ENCODE assay signal across 10 mouse cellular contexts in the genomic region with DNA sequence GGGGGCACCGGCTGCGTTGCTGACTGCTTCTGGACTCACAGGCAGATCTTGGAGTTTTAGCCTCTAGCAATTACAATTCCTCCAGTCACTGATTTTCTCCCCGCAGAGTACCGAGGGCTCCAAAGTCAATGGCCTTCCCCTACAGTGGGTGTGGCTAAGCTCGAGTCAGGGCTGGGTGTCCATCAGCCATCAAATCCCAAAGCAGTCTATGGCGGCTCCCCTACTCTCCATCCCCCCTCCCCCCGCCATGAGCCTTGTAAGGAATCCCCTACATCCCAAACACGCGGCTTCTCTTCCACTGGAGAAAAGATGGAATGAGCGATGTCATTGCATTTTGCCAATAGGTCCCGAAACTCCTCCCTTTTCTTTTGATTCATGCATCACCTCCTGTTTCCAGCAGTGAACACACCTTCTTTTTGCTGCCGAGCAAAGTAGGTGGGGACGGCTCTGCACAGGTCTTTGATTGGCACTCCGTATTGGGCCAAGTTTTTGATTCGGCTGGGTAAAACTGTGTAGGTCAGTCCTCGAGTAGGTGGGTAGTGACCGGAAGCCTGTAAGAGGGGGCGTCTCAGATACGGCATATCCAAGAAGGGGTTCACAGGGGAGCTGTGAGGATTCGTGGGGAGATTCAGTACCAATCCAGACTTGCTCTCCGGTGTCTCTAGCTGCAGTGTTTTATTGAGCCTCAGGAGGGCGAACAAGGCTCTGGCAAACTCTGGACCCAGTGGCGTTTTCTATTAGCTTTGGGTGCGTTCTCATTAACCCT. TPM values are rescaled to one million over a fixed set of nuclear protein-coding genes. Genes with fewer than 3 reads are reported as not detected.
DNase-seq lines count a peak whose midpoint lies in the region; ATAC-seq lines count a peak whose summit lies in the region.
"Had no signal": no experiment of that assay in that cellular context is flagged by ENCODE, and none has a peak within 500 bp of the region (broad histone marks: within the 10 kb centered on the region; RNA-seq: fewer than 3 reads in every experiment).

No protein-coding gene starts in this region.

- no peaks in the 10 kb centered on the region for H3K36me3 ChIP-seq in hindbrain, embryonic 11.5 days (ENCODE audit: control insufficient read depth, insufficient read depth, low read length)
- H3K36me3 ChIP-seq in liver, embryonic 12.5 days, result no peaks in the 10 kb centered on the region
- no peaks in the 10 kb centered on the region for H3K36me3 ChIP-seq in neural tube, embryonic 14.5 days (ENCODE audit: control insufficient read depth, insufficient read depth, low read length)

- H3K4me2 ChIP-seq in hindbrain, embryonic 11.5 days (replicated peaks; ENCODE audit: low read depth, low read length), result peak overlapping the region; percentile 34
- peak overlapping the region; percentile 41 for H3K4me2 ChIP-seq in liver, embryonic 12.5 days
- H3K4me2 ChIP-seq in neural tube, embryonic 14.5 days (ENCODE audit: low read depth, low read length), result peak overlapping the region; percentile 53

- H3K4me3 ChIP-seq in hindbrain, embryonic 11.5 days (ENCODE audit: low read depth, low read length), result peak overlapping the region; percentile 17; the same call in 1 of the 2 replicates
- no peak overlapping the region; the same call in 1 of the 2 replicates for H3K4me3 ChIP-seq in liver, embryonic 12.5 days
- H3K4me3 ChIP-seq in neural tube, embryonic 14.5 days (ENCODE audit: low read depth, low read length), result peak overlapping the region; percentile 15; the same call in 1 of the 2 replicates

- H3K27me3 ChIP-seq in hindbrain, embryonic 11.5 days (ENCODE audit: control insufficient read depth, insufficient read depth, low read length), result peaks cover 3% of the 10 kb centered on the region; the same call in 1 of the 2 replicates
- peaks cover 61% of the 10 kb centered on the region for H3K27me3 ChIP-seq in liver, embryonic 12.5 days (replicated peaks)
- H3K27me3 ChIP-seq in neural tube, embryonic 14.5 days (ENCODE audit: control insufficient read depth, insufficient read depth, low read length), result no peaks in the 10 kb centered on the region

- WGBS in hindbrain, embryonic 11.5 days, result 9% methylated on average over 24 of the region's 24 CpGs
- WGBS in liver, embryonic 12.5 days (ENCODE audit: insufficient replicate concordance), result 12% methylated on average over 24 of the region's 24 CpGs
- WGBS in neural tube, embryonic 14.5 days, result 14% methylated on average over 24 of the region's 24 CpGs

- no peaks in the 10 kb centered on the region for H3K9me3 ChIP-seq in hindbrain, embryonic 11.5 days (ENCODE audit: control insufficient read depth, low read length)
- H3K9me3 ChIP-seq in liver, embryonic 12.5 days (replicated peaks), result no peaks in the 10 kb centered on the region
- no peaks in the 10 kb centered on the region for H3K9me3 ChIP-seq in neural tube, embryonic 14.5 days (ENCODE audit: control insufficient read depth, low read length)

- no peak overlapping the region for H3K27ac ChIP-seq in hindbrain, embryonic 11.5 days (ENCODE audit: low read depth, low read length)
- H3K27ac ChIP-seq in liver, embryonic 12.5 days, result no peak overlapping the region
- no peak overlapping the region for H3K27ac ChIP-seq in neural tube, embryonic 14.5 days (ENCODE audit: low read depth, low read length)

- H3K9ac ChIP-seq in hindbrain, embryonic 11.5 days (ENCODE audit: low read depth, low read length), result 0 out of 2 replicates have a peak overlapping the region, but pooled peaks have one; percentile 27
- no peak overlapping the region for H3K9ac ChIP-seq in liver, embryonic 12.5 days
- no peak overlapping the region for H3K9ac ChIP-seq in neural tube, embryonic 14.5 days (replicated peaks; ENCODE audit: low read depth, low read length)

- H3K4me1 ChIP-seq in hindbrain, embryonic 11.5 days (replicated peaks; ENCODE audit: control insufficient read depth, insufficient read depth, low read length), result no peaks in the 10 kb centered on the region; the same call in 1 of the 2 replicates
- H3K4me1 ChIP-seq in liver, embryonic 12.5 days, result peaks cover 7% of the 10 kb centered on the region; the same call in 1 of the 2 replicates
- H3K4me1 ChIP-seq in neural tube, embryonic 14.5 days (ENCODE audit: control insufficient read depth, insufficient read depth, low read length), result no peaks in the 10 kb centered on the region

- ATAC-seq in hindbrain, embryonic 11.5 days (ENCODE audit: low FRiP score), result no peak
- no peak for ATAC-seq in liver, embryonic 12.5 days
- no peak for ATAC-seq in neural tube, embryonic 14.5 days (ENCODE audit: low read depth)

- DNase-seq in adrenal gland, adult (ENCODE audit: inconsistent age in 2 of 2, low spot score in 1 of 2), result peak; percentile 14 to 69
- DNase-seq in adrenal gland, postnatal 4 days (ENCODE audit: low spot score in 2 of 2), result no peak
- peak; percentile 19 for DNase-seq in thymus, postnatal 4 days
- no peak for DNase-seq in thymus, postnatal 0 days (ENCODE audit: low spot score)
- peak; percentile 30 for DNase-seq in hindbrain, embryonic 11.5 days (ENCODE audit: low spot score)
- DNase-seq in ovary, postnatal 10 days (ENCODE audit: low spot score), result no peak

RNA-seq across cellular contexts. Expression of a gene that starts 4.6 kb away (rescaled TPM):
- under 1 TPM; 0.36 to 0.76 TPM for total RNA-seq in adrenal gland, postnatal 4 days (2021)
- 0.15 TPM in 1 of 2 replicates, not detected in the other for polyA plus RNA-seq in thymus, postnatal 0 days (2015; fragmentation: Nextera tagmentation; extraction: Ambion mirVana)
- polyA plus RNA-seq in hindbrain, embryonic 11.5 days (2014; fragmentation: Nextera tagmentation; extraction: Ambion mirVana), result 0.29 TPM in 1 of 2 replicates, not detected in the other
- polyA plus RNA-seq in liver, embryonic 12.5 days (2016; fragmentation: Nextera tagmentation; extraction: Ambion mirVana), result not detected in 2 replicates
- 0.42 TPM in 1 of 2 replicates, not detected in the other for polyA plus RNA-seq in neural tube, embryonic 14.5 days (2014; fragmentation: Nextera tagmentation; extraction: Ambion mirVana)
- total RNA-seq: neutrophil, adult 5-6 weeks had no signal

RNA-seq across cellular contexts. Expression of a gene that starts 11.0 kb away (rescaled TPM):
- total RNA-seq in adrenal gland, postnatal 4 days (2021), result not detected
- polyA plus RNA-seq in thymus, postnatal 0 days (2015; fragmentation: Nextera tagmentation; extraction: Ambion mirVana), result 0.96 and 0.99 TPM in 2 replicates
- polyA plus RNA-seq in hindbrain, embryonic 11.5 days (2014; fragmentation: Nextera tagmentation; extraction: Ambion mirVana), result not detected in 2 replicates
- polyA plus RNA-seq in liver, embryonic 12.5 days (2016; fragmentation: Nextera tagmentation; extraction: Ambion mirVana), result not detected in 2 replicates
- polyA plus RNA-seq in neural tube, embryonic 14.5 days (2014; fragmentation: Nextera tagmentation; extraction: Ambion mirVana), result not detected in 2 replicates
- total RNA-seq: neutrophil, adult 5-6 weeks had no signal
- polyA plus RNA-seq: frontal cortex, adult 2 months had no signal

RNA-seq across cellular contexts. Expression of a gene that starts 33.4 kb away (rescaled TPM):
- not detected for total RNA-seq in adrenal gland, postnatal 4 days (2021)
- 0.49 and 0.53 TPM in 2 replicates for polyA plus RNA-seq in thymus, postnatal 0 days (2015; fragmentation: Nextera tagmentation; extraction: Ambion mirVana)
- not detected in 2 replicates for polyA plus RNA-seq in hindbrain, embryonic 11.5 days (2014; fragmentation: Nextera tagmentation; extraction: Ambion mirVana)
- polyA plus RNA-seq in liver, embryonic 12.5 days (2016; fragmentation: Nextera tagmentation; extraction: Ambion mirVana), result not detected in 2 replicates
- polyA plus RNA-seq in neural tube, embryonic 14.5 days (2014; fragmentation: Nextera tagmentation; extraction: Ambion mirVana), result not detected in 2 replicates
- total RNA-seq: neutrophil, adult 5-6 weeks had no signal

RNA-seq across cellular contexts. Expression of a gene that starts 44.7 kb away (rescaled TPM):
- under 1 TPM in 1 of 2 experiments, not detected in 1; 0.65 TPM for total RNA-seq in adrenal gland, postnatal 4 days (2021)
- not detected in 2 replicates for polyA plus RNA-seq in thymus, postnatal 0 days (2015; fragmentation: Nextera tagmentation; extraction: Ambion mirVana)
- polyA plus RNA-seq in hindbrain, embryonic 11.5 days (2014; fragmentation: Nextera tagmentation; extraction: Ambion mirVana), result not detected in 2 replicates
- polyA plus RNA-seq in liver, embryonic 12.5 days (2016; fragmentation: Nextera tagmentation; extraction: Ambion mirVana), result 0.32 and 0.35 TPM in 2 replicates
- not detected in 2 replicates for polyA plus RNA-seq in neural tube, embryonic 14.5 days (2014; fragmentation: Nextera tagmentation; extraction: Ambion mirVana)
- total RNA-seq: neutrophil, adult 5-6 weeks had no signal
- polyA plus RNA-seq: frontal cortex, adult 2 months had no signal

RNA-seq across cellular contexts. Expression of a gene that starts 48.5 kb away (rescaled TPM):
- total RNA-seq in adrenal gland, postnatal 4 days (2021), result 10 to 100 TPM; 45.4 to 46.9 TPM
- polyA plus RNA-seq in thymus, postnatal 0 days (2015; fragmentation: Nextera tagmentation; extraction: Ambion mirVana), result 0.61 and 0.75 TPM in 2 replicates
- 4.5 and 7.4 TPM in 2 replicates for polyA plus RNA-seq in hindbrain, embryonic 11.5 days (2014; fragmentation: Nextera tagmentation; extraction: Ambion mirVana)
- polyA plus RNA-seq in liver, embryonic 12.5 days (2016; fragmentation: Nextera tagmentation; extraction: Ambion mirVana), result 0.64 and 0.93 TPM in 2 replicates
- 6.3 and 6.5 TPM in 2 replicates for polyA plus RNA-seq in neural tube, embryonic 14.5 days (2014; fragmentation: Nextera tagmentation; extraction: Ambion mirVana)
- total RNA-seq: neutrophil, adult 5-6 weeks had no signal

Comparison
In these comparisons a context has a peak if more than half of its experiments do, and no peak if none do; other contexts are left out.
1. DNase-seq: peak in adrenal gland, adult (2 of 2), thymus, postnatal 4 days (single experiment) and hindbrain, embryonic 11.5 days (single experiment); none in adrenal gland, postnatal 4 days (0 of 2), thymus, postnatal 0 days (single experiment) and ovary, postnatal 10 days (single experiment).
2. Peak in every context shown above with its lines, with median percentiles within 50 percentile points of each other: H3K4me2 ChIP-seq.